Mouse (Mus musculus): ENCODE results near the gene Spata13.

Gene Spata13

GRCm38 (mm10) chr14:60633961-60634864, at the start of gene Spata13:
Gene Spata13 (plus strand): TSS chr14:60634001.
- no peak for DNase-seq (ENCODE audit: low spot score)

- no peak for DNase-seq (ENCODE audit: low spot score)
These were observed 46.9 kb upstream of the Spata13 start for GRCm38 (mm10) chr14:60586687-60587453.

GRCm38 (mm10) chr14:60589001-60589400, 44.8 kb upstream of the Spata13 start:
- DNase-seq (ENCODE audit: low spot score): no peak

- DNase-seq (ENCODE audit: low spot score): no peak
These were observed 41.5 kb upstream of the Spata13 start for GRCm38 (mm10) chr14:60592339-60592738.

- no peak for DNase-seq (ENCODE audit: low spot score)
These were observed 41.0 kb upstream of the Spata13 start for GRCm38 (mm10) chr14:60592822-60593221.

- DNase-seq (ENCODE audit: low spot score): no peak
These were observed 36.2 kb upstream of the Spata13 start for GRCm38 (mm10) chr14:60597571-60597970.

GRCm38 (mm10) chr14:60599044-60599443, 34.8 kb upstream of the Spata13 start:
- DNase-seq (ENCODE audit: low spot score): no peak

- DNase-seq (ENCODE audit: low spot score): no peak
These were observed 28.2 kb upstream of the Spata13 start for GRCm38 (mm10) chr14:60605564-60605963.

GRCm38 (mm10) chr14:60606194-60606593, 27.6 kb upstream of the Spata13 start:
- DNase-seq (ENCODE audit: low spot score): no peak

- DNase-seq (ENCODE audit: low spot score): no peak
These were observed 26.1 kb upstream of the Spata13 start for GRCm38 (mm10) chr14:60607743-60608142.

- DNase-seq (ENCODE audit: low spot score): no peak
These were observed 24.6 kb upstream of the Spata13 start for GRCm38 (mm10) chr14:60609160-60609559.

- DNase-seq (ENCODE audit: low spot score): no peak
These were observed 21.1 kb upstream of the Spata13 start for GRCm38 (mm10) chr14:60612671-60613070.

- DNase-seq (ENCODE audit: low spot score): no peak
These were observed 12.7 kb upstream of the Spata13 start for GRCm38 (mm10) chr14:60621076-60621475.

- DNase-seq (ENCODE audit: low spot score): no peak
These were observed 8.3 kb upstream of the Spata13 start for GRCm38 (mm10) chr14:60625486-60625885.

GRCm38 (mm10) chr14:60629887-60630460, 3.8 kb upstream of the Spata13 start:
- peak; percentile 3 for DNase-seq (ENCODE audit: low spot score)

GRCm38 (mm10) chr14:60630981-60631380, 2.8 kb upstream of the Spata13 start:
- DNase-seq (ENCODE audit: low spot score): no peak

- no peak for DNase-seq (ENCODE audit: low spot score)
These were observed 1.3 kb downstream of the Spata13 start for GRCm38 (mm10) chr14:60634877-60635771.

- DNase-seq (ENCODE audit: low spot score): no peak
These were observed 2.3 kb downstream of the Spata13 start for GRCm38 (mm10) chr14:60635911-60636607.

GRCm38 (mm10) chr14:60636608-60636980, 2.8 kb downstream of the Spata13 start:
- no peak for DNase-seq (ENCODE audit: low spot score)

- no peak for DNase-seq (ENCODE audit: low spot score)
These were observed 3.2 kb downstream of the Spata13 start for GRCm38 (mm10) chr14:60636996-60637395.

GRCm38 (mm10) chr14:60638159-60638558, 4.4 kb downstream of the Spata13 start:
- no peak for DNase-seq (ENCODE audit: low spot score)
